Mouse (Mus musculus) liver, adult (tissue): ENCODE measurements around the gene Ctnnd2.

ENCODE experiments used
- GATA4 ChIP-seq: IDR thresholded peaks from 2 replicates; pipeline ENCODE4 v1.6.1; 2014; ENCODE audit warnings: mild to moderate bottlenecking, low read length; ENCODE audit not compliant: insufficient replicate concordance

Ctnnd2 gene

DNA sequence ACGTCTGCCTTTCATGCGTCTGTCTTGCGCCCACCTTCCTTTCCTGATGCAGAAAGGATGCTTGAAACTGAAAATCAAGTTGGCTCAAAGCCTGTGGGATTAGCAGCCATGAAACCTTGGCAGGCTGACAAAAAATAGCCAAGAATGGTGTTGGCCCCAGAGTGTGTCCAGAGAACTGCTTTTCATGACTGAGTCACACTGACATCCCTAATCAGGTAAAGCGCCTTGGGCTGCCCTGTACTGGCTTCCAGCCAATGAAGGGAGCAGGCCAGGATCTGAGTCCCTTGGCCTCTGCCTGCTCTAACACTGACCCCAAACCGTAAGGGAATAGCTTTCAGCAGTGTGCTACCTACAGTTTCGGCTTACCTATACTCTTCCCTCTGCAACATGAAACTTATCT lies 713.0 kb downstream of the Ctnnd2 start:
- no peak for TF ChIP-seq GATA4

DNA sequence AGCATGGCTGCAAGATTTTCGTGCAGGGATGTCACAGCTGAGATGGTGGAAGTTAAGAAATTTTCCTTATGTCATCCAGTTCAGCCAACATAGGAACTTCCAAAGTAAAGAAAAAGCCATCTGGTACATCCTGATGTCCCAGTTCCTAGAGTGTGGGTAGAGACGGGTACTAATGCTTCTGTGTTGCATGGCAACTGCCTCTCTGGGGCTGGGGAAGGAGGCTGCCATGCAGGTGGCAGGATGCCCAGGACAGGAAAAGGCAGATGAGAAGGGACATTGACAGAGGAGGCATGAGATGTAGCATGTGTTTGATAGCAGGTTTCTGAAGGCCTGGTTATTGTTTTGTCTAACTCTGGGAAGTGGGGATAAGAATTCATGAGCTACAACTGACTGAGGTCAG lies 715.2 kb downstream of the Ctnnd2 start:
- TF ChIP-seq GATA4 = no peak

GRCm38 (mm10) chr15:30891986-30892385 lies 719.6 kb downstream of the Ctnnd2 start:
- TF ChIP-seq GATA4 = no peak

GRCm38 (mm10) chr15:30895063-30895462 lies 722.7 kb downstream of the Ctnnd2 start:
- TF ChIP-seq GATA4 = no peak

DNA sequence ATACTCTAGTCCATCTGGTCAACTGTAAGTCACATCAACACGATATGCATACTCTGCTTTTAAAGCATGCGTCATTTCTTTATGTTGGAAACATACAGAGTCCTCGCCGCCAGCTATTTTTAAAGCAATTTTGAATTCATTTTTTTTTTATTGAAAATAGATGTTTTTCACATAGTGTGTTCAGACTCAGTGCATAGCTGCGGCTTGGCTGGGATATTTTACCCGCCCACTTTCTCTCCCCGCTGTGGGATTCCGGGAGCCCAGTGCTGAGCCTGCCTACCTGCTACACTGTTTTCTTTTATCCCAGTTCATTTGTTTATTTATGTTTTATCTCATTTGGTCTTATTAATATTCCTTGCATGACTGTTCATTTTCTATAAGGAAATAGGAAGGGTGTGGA lies 724.9 kb downstream of the Ctnnd2 start:
- no peak for TF ChIP-seq GATA4

- TF ChIP-seq GATA4 = no peak
Observed at GRCm38 (mm10) chr15:30908027-30908426, 735.6 kb downstream of the Ctnnd2 start.

DNA sequence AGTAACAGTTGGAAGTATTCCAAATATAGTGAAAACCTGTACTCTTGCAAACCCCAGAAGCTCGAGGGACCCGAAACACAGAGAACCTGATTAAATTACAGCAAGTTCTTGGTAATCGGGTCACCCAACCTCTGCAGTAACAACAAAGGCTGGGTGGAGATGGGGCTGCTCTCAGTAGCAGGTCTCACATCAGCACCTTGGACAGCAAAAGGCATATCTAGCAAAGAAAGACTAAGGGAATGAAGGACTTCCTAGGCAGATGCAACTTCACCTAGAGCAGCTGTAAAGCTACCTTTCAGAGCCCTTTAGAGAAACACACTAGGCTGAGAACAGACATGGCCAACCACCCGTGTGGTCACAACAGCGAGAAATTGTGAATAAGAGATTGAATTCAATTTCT lies 741.0 kb downstream of the Ctnnd2 start:
- no peak for TF ChIP-seq GATA4

GRCm38 (mm10) chr15:30925838-30926237 lies 753.4 kb downstream of the Ctnnd2 start:
- no peak for TF ChIP-seq GATA4

DNA sequence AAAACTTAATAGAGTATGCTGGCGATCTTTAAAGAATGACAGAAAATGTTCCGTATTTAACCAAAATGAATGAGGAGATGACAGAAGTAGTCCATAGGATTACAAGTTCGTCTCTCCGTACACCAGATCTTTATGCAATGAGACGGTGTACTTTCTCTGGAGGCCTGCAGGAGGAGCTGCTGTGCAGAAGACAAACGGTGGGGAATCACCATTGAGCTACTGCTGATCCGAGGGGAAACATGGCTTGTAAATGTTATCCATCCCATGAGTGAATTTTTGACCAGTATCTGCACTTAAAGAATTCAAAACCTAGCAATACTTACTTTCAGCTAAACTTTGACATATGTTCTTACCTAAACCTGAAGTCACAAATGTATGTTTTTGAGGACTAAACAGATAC lies 755.2 kb downstream of the Ctnnd2 start:
- TF ChIP-seq GATA4 = no peak

GRCm38 (mm10) chr15:30931906-30932305 lies 759.5 kb downstream of the Ctnnd2 start:
- no peak for TF ChIP-seq GATA4

DNA sequence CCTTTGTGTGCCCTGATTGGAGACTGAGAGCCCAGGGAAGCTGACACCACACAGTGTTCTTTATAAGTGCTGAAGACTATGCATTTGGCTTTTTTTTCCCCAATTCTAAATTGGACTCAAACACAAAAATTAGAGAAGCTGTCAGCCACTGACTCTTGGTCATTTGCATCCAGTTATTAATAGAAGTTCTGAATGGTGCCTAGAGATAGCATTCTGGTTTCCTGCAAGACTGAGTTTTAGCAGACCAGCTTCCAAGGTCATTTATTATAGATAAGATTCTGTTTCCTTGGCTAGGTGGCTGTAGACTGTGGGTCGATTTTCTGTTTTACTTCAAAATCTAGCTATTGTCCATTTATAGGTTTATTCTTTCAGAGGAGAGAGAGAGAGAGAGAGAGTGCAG lies 773.5 kb downstream of the Ctnnd2 start:
- no peak for TF ChIP-seq GATA4

- TF ChIP-seq GATA4 = no peak
Observed at GRCm38 (mm10) chr15:30958513-30958912, 786.1 kb downstream of the Ctnnd2 start.

DNA sequence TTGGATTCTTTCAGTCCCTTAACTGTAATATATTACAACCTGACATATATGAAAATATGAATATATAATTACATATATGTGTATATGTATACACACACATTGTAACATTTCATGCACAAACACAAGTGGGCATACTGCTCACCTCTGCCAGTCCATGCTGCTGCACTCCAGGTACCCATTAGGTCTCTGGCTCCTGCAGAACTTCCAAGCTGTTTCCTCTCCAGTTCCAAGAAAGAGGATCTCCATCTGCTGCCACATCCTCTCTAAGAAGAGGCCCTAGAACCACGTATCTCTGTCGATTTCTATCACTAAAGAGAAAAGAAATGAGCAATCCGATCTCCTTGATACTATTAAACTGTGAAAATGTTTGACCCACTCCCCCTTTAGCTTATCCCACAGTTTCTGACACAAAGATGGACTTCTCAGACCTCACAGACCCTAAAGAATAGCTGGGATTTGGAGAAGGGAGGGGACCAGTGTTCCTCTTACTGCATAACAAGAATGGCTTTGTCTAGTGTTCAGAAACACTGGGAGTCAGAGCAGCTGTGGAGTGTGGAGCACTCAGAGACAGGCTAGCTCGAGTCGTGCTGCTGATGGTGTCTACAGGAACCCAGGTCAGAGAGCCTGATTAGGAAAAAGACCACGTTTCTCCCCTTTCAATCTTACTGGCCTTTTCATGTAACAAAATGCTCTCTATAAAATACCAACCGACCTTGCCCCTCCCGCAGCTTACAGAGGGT lies 790.2 kb downstream of the Ctnnd2 start:
- TF ChIP-seq GATA4 = no peak

DNA sequence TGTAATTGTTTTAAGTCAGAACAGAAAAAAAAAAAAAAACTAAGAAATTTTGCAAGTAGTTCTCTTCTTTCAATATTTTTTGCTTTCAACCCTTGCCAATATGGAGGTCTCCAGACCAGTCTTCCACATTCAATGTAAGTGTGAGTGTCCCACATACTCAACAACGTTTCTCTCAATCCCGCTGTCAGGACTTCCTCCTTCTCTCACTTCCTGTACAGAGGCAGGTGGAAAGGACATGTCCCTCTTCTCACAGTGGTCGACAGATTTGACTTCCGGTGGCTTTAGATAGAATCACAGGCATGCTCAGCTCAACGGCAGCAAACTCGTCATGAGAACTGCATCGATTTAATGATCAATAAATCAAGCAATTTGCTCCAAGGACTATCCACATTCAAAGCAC lies 791.7 kb downstream of the Ctnnd2 start:
- TF ChIP-seq GATA4 = no peak

- TF ChIP-seq GATA4 = no peak
Observed at GRCm38 (mm10) chr15:30964865-30965679, 792.7 kb downstream of the Ctnnd2 start.

GRCm38 (mm10) chr15:30966826-30967225 lies 794.4 kb downstream of the Ctnnd2 start:
- TF ChIP-seq GATA4 = no peak

GRCm38 (mm10) chr15:30974436-30974835 lies 802.0 kb downstream of the Ctnnd2 start:
- TF ChIP-seq GATA4 = no peak
